In the genomic region with DNA sequence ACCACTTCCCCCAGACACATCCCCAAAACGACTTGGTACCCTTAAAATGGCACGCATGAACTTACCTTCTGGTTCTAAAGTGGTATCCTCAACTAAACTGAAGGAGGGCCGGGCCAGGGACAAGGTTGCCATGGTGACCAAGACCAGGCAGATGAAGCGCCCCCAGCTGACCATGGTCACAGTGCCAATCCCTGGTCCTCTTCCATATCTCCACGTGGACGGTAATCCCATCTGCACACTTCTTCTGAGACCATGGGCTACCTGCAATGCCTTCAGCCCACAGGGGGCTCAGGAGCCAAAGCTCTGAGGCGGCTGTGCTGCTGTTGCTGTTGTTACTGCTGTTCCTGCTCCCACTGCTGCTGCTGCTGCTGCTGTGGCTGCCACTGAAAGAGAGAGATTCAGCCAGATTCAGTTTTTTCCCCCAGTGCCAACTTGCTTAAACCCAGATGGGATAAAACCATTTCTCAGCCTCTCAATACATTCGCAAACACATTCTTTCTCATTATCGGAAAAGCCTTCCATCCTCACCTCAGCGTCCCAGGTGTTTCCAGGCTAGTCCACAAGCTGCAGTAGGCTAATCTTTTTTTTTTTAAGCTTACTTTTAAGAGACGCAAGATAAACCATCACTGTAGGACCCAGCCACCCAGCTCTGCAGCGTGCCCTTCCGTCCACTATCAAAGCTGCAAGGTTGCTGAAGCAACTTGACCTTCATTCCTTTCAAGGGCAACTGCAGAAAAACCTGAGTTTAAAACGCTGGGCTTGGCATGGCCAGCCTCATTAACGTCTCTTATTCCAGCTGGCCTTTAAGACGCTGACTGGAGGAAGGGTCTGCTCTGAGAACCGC, we compare ENCODE assay signal across 9 mouse cellular contexts.
DNase-seq lines count a peak whose midpoint lies in the region; ATAC-seq and TF ChIP-seq lines count a peak whose summit lies in the region.
"Had no signal": no experiment of that assay in that cellular context is flagged by ENCODE, and none has a peak within 500 bp of the region (broad histone marks: within the 10 kb centered on the region; RNA-seq: fewer than 3 reads in every experiment).

No protein-coding gene starts in this region.

- H3K27me3 ChIP-seq in neural tube, embryonic 11.5 days (ENCODE audit: control insufficient read depth, insufficient read depth, low read length), result no peaks in the 10 kb centered on the region
- H3K27me3 ChIP-seq in intestine, postnatal 0 days (replicated peaks; ENCODE audit: control insufficient read depth, insufficient read depth, low read length), result no peaks in the 10 kb centered on the region
- no peaks in the 10 kb centered on the region for H3K27me3 ChIP-seq in stomach, embryonic 15.5 days (replicated peaks)

- 0 out of 2 replicates have a peak, but pooled peaks have one; percentile 6 for TF ChIP-seq CTCF in intestine, postnatal 0 days (IDR thresholded peaks at IDR 0.05; ENCODE audit: low read depth)

- peak overlapping the region; percentile 88 for H3K4me3 ChIP-seq in neural tube, embryonic 11.5 days (ENCODE audit: low read depth, low read length)
- peak overlapping the region; percentile 65 for H3K4me3 ChIP-seq in intestine, postnatal 0 days (ENCODE audit: low read depth, low read length)
- peak overlapping the region; percentile 68 for H3K4me3 ChIP-seq in stomach, embryonic 15.5 days (replicated peaks)

- no peaks in the 10 kb centered on the region for H3K9me3 ChIP-seq in neural tube, embryonic 11.5 days (ENCODE audit: control insufficient read depth, low read length)
- no peaks in the 10 kb centered on the region for H3K9me3 ChIP-seq in intestine, postnatal 0 days (ENCODE audit: control insufficient read depth)
- H3K9me3 ChIP-seq in stomach, embryonic 15.5 days, result no peaks in the 10 kb centered on the region

- no peaks in the 10 kb centered on the region for H3K36me3 ChIP-seq in neural tube, embryonic 11.5 days (ENCODE audit: control insufficient read depth, insufficient read depth, low read length)
- no peaks in the 10 kb centered on the region; the same call in 1 of the 2 replicates for H3K36me3 ChIP-seq in intestine, postnatal 0 days (ENCODE audit: control insufficient read depth, insufficient read depth)
- no peaks in the 10 kb centered on the region; the same call in 1 of the 2 replicates for H3K36me3 ChIP-seq in stomach, embryonic 15.5 days

- H3K27ac ChIP-seq in neural tube, embryonic 11.5 days (ENCODE audit: low read depth, low read length), result no peak overlapping the region
- H3K27ac ChIP-seq in intestine, postnatal 0 days (ENCODE audit: low read depth, low read length), result no peak overlapping the region
- H3K27ac ChIP-seq in stomach, embryonic 15.5 days, result peak overlapping the region; percentile 19; the same call in 1 of the 2 replicates

- 31% methylated on average over 17 of the region's 17 CpGs for WGBS in neural tube, embryonic 11.5 days
- 50% methylated on average over 17 of the region's 17 CpGs for WGBS in intestine, postnatal 0 days
- 37% methylated on average over 17 of the region's 17 CpGs for WGBS in stomach, embryonic 15.5 days

- H3K4me1 ChIP-seq in neural tube, embryonic 11.5 days (ENCODE audit: control insufficient read depth, insufficient read depth, low read length), result peaks cover 47% of the 10 kb centered on the region
- peaks cover 9% of the 10 kb centered on the region; the same call in 1 of the 2 replicates for H3K4me1 ChIP-seq in intestine, postnatal 0 days (replicated peaks; ENCODE audit: control insufficient read depth, insufficient read depth, low read length)
- peaks cover 27% of the 10 kb centered on the region; the same call in 1 of the 2 replicates for H3K4me1 ChIP-seq in stomach, embryonic 15.5 days

- no peak for ATAC-seq in neural tube, embryonic 11.5 days (ENCODE audit: insufficient read depth, low FRiP score, low TSS enrichment)
- no peak for ATAC-seq in intestine, postnatal 0 days
- ATAC-seq in stomach, embryonic 15.5 days (ENCODE audit: insufficient read depth, low FRiP score, low read depth), result no peak

- intact Hi-C loops in gastrocnemius, postnatal 36 days (cut with DNase I), result no loop called here

- peak; percentile 51 for DNase-seq in embryo, embryonic 10 days (ENCODE audit: low spot score)
- DNase-seq in embryo, embryonic 9.5 days (ENCODE audit: extremely low spot score), result no peak
- DNase-seq in neural tube, embryonic 11.5 days (ENCODE audit: low spot score), result peak; percentile 31
- no peak for DNase-seq in neural tube, embryonic 10.5 days (ENCODE audit: extremely low spot score, low spot score)
- no peak for DNase-seq in gastrocnemius, postnatal 36 days
- no peak for DNase-seq in right cerebral cortex, adult 18-20 months
- DNase-seq: kidney, adult 8-10 months had no signal

- H3K9ac ChIP-seq in neural tube, embryonic 11.5 days (ENCODE audit: low read length), result peak overlapping the region; percentile 19; the same call in 1 of the 2 replicates
- no peak overlapping the region for H3K9ac ChIP-seq in intestine, postnatal 0 days (ENCODE audit: low read depth, low read length)
- H3K9ac ChIP-seq in stomach, embryonic 15.5 days, result 0 out of 2 replicates have a peak overlapping the region, but pooled peaks have one; percentile 19

- peak overlapping the region; percentile 85 for H3K4me2 ChIP-seq in neural tube, embryonic 11.5 days (ENCODE audit: low read depth)
- H3K4me2 ChIP-seq in intestine, postnatal 0 days (replicated peaks; ENCODE audit: low read depth), result peak overlapping the region; percentile 90
- peak overlapping the region; percentile 76 for H3K4me2 ChIP-seq in stomach, embryonic 15.5 days

Comparison
In these comparisons a context has a peak if more than half of its experiments do, and no peak if none do; other contexts are left out.
1. DNase-seq: peak in embryo, embryonic 10 days (single experiment) and neural tube, embryonic 11.5 days (single experiment); none in embryo, embryonic 9.5 days (single experiment), neural tube, embryonic 10.5 days (single experiment), gastrocnemius, postnatal 36 days (0 of 2) and right cerebral cortex, adult 18-20 months (single experiment).
2. Peak in every context shown above with its lines, with median percentiles within 50 percentile points of each other: H3K4me2 ChIP-seq and H3K4me3 ChIP-seq.